Mouse (Mus musculus) Muller cell, postnatal 12 days (primary cell): ENCODE measurements at regions not wholly inside any gene's neighbourhood (a gene's known extent, or its start where the extent isn't known, plus 50 kb on each side); places are given as distances from the start of the nearest gene placed in this dataset.

ENCODE experiments used
- DNase-seq: peaks from one replicate; pipeline ENCODE4 v3.0.0-alpha.2; 2015; ENCODE audit errors: inconsistent ontology term

- no peak for DNase-seq
These were observed 553.6 kb upstream of the Tmpo start for GRCm38 (mm10) chr10:91734691-91735090.

GRCm38 (mm10) chr10:91732007-91732589 lies 551.0 kb upstream of the Tmpo start:
- DNase-seq, result no peak

GRCm38 (mm10) chr10:91730062-91730461 lies 548.9 kb upstream of the Tmpo start:
- DNase-seq, result no peak

GRCm38 (mm10) chr10:91719561-91720371 lies 538.7 kb upstream of the Tmpo start:
- peak; percentile 85 for DNase-seq

- DNase-seq, result no peak
These were observed 535.5 kb upstream of the Tmpo start for GRCm38 (mm10) chr10:91716604-91717003.

GRCm38 (mm10) chr10:91714648-91715047 lies 533.5 kb upstream of the Tmpo start:
- no peak for DNase-seq

GRCm38 (mm10) chr10:91713529-91713928 lies 532.4 kb upstream of the Tmpo start:
- DNase-seq, result peak; percentile 78

- no peak for DNase-seq
These were observed 525.7 kb upstream of the Tmpo start for GRCm38 (mm10) chr10:91706816-91707215.

- DNase-seq, result peak; percentile 47
These were observed 523.6 kb upstream of the Tmpo start for GRCm38 (mm10) chr10:91704751-91705150.

GRCm38 (mm10) chr10:91701822-91702221 lies 520.7 kb upstream of the Tmpo start:
- no peak for DNase-seq

- DNase-seq, result no peak
These were observed 505.0 kb upstream of the Tmpo start for GRCm38 (mm10) chr10:91686082-91686618.

- peak; percentile 9 for DNase-seq
These were observed 504.3 kb upstream of the Tmpo start for GRCm38 (mm10) chr10:91685164-91686027.

GRCm38 (mm10) chr10:91679641-91680040 lies 498.5 kb upstream of the Tmpo start:
- no peak for DNase-seq

GRCm38 (mm10) chr10:91637911-91638310 lies 456.8 kb upstream of the Tmpo start:
- DNase-seq, result peak; percentile 60

- DNase-seq, result no peak
These were observed 447.6 kb upstream of the Tmpo start for GRCm38 (mm10) chr10:91628672-91629071.

- DNase-seq, result no peak
These were observed 441.2 kb upstream of the Tmpo start for GRCm38 (mm10) chr10:91622281-91622680.

- peak; percentile 6 for DNase-seq
These were observed 432.8 kb upstream of the Tmpo start for GRCm38 (mm10) chr10:91613794-91614479.

- DNase-seq, result no peak
These were observed 430.9 kb upstream of the Tmpo start for GRCm38 (mm10) chr10:91612052-91612451.

- no peak for DNase-seq
These were observed 413.8 kb upstream of the Tmpo start for GRCm38 (mm10) chr10:91594891-91595290.

- DNase-seq, result no peak
These were observed 412.3 kb upstream of the Tmpo start for GRCm38 (mm10) chr10:91593378-91593777.

- DNase-seq, result no peak
These were observed 410.7 kb upstream of the Tmpo start for GRCm38 (mm10) chr10:91591845-91592244.
